Mouse (Mus musculus) gastrocnemius, adult 18-20 months (tissue): ENCODE results near the gene Gm20671. TPM values are rescaled to one million over a fixed set of nuclear protein-coding genes. Genes with fewer than 3 reads are reported as not detected.
"Not testable (repeated sequence)": the region's sequence is repeated elsewhere in the genome, so short reads cannot be mapped to it uniquely, and the experiment has no call there.

Experiments
- DNase-seq: peaks from one replicate; pipeline ENCODE4 v3.0.0; 2021; ENCODE audit warnings: low spot score
- total RNA-seq, 2 experiments: library from RNA; stranded (reverse); gene quantifications; 2 replicates each; pipeline ENCODE4 v1.2.3; 2021

Gm20671 gene
- total RNA-seq, 2 experiments from 2014 or later = 1.1 TPM; not detected in 1

DNA sequence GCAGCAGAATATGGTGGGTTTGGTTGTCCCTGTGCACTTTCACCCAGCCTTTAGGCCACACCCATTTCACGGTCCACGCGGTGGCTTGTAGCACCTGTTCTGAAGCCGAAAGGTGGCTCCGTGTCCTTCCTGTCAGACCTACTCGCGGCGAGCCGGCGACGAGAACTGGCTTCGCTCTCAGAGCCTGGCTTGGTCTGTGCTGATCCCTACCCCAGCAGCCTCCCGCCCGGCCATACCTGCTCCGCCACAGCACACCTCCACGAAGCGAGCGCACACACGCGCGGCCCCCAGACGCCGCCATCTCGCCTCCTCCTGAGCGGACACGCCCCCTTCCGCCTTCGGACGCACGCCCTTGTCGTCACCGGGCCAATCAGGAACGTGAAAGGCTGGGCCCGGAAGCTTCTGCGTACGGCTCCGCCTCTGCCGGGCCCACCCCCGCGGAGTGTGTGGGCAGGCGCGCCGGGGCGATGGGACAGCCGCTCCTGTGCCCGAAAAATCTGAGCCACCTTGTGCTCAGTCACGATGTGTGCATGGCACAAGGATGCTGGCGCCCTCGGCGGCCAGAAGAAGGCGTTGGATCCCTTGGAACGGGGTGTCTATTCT, 41.5 kb downstream of the Gm20671 start, which contains the start of gene Pisd:
Gene Pisd, minus strand, starts transcription at position 334 of the 603 bp plus-strand sequence.
- DNase-seq = peak; percentile 95

DNA sequence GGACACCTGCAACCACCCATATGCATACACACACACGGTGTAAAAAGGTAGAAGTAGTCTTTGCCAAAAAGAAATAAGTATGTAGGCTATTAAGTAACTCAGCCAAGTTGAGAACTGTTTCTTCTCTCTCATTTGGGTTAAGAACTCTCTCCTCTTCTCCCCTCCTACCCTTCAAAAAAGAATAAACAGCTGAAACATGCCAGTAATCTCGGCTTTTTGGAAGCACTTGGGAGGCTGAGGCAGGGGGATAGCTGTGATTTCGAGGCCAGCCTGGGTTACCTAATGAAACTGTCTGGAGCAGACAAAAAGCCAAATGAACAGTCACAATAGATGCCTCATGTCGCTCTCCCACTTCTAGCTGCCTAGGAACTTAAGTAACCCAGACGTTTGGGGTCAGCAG, 42.2 kb downstream of the Gm20671 start:
- no peak for DNase-seq

DNA sequence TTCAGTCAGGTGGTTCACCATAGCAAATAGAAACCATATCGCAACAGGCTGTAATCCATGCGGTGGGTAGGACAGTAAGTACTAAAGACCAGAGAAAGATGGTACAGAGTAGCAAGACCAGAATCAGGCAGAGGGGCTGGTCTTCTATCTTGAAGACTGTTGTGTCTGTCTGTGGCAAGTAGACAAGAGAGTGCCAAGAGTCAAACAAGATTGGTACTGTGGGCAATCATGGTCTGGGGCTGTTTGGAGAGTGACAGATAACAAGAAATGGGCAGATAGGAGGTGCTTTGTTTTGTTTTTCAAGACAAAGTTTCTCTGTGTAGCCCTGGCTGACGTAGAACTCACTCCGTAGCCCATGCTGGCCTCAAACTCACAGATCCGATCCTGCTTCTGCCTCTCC, 45.3 kb downstream of the Gm20671 start:
- no peak for DNase-seq

- no peak for DNase-seq
Observed at GRCm38 (mm10) chr5:32778168-32778567, 48.7 kb downstream of the Gm20671 start.

GRCm38 (mm10) chr5:32772361-32772760, 54.5 kb downstream of the Gm20671 start:
- no peak for DNase-seq

DNA sequence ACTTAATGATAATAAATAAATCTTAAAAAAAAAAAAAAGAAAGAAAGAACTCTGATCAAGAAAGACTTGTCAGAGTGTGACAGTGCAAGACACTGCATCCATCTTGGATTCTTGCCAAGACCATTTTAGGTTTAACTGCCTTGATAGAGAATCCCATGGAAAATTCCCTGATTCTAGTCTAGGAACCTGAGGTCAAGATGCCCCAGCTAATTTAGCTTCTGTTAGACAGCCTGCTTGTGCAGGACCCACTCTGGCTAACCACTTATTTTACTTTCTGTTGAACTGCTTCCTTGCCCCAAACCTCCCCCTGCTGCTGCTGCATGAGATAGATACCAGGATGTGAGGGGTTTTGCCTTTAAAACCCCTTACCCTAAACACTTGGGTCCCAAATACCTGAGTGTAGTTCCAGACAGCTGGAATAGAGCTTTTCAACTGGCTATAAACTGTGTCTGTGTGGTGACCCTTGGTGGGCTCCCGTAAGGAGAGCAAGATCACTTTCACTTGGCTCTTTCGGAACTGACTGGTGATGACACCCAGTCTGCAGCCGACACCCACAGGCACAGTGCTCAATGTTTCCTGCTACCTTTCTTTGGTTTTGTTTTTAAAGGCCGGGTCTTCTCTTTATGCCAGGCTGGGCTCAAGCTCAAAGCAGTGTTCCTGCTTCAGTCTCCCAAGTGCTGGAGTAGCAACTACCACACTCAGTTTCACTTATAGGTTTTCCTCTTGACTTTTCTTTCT, 59.1 kb downstream of the Gm20671 start:
- no peak for DNase-seq

GRCm38 (mm10) chr5:32767004-32767403, 59.9 kb downstream of the Gm20671 start:
- no peak for DNase-seq

DNA sequence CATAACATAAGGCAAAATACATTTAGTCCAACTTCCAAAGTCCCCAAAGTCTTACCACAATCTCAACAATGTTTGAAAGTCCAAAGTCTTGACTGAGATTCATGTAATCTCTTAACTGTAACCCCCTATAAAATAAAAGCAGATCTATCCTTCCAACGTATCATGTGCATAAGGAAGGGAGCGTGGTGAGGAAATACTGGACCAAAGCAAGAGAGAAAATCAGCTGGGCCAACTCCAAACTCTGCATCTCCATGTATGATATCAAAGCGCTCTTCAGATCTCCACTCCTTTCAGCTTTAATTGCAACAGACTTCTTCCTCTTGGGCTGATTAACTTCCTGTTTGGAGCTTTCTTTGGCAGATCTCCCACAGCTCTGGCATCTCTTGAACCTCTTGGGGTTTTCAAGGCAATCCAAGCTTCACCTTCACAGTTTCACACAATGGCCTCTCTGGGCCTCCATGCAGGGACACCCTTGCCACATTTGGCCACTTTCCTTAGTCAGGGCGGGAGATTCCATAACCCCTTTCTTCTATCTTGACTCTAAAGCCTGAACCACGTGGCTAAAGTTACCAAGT, 65.3 kb downstream of the Gm20671 start:
- DNase-seq = no peak

GRCm38 (mm10) chr5:32760787-32761186, 66.1 kb downstream of the Gm20671 start:
- no peak for DNase-seq

DNA sequence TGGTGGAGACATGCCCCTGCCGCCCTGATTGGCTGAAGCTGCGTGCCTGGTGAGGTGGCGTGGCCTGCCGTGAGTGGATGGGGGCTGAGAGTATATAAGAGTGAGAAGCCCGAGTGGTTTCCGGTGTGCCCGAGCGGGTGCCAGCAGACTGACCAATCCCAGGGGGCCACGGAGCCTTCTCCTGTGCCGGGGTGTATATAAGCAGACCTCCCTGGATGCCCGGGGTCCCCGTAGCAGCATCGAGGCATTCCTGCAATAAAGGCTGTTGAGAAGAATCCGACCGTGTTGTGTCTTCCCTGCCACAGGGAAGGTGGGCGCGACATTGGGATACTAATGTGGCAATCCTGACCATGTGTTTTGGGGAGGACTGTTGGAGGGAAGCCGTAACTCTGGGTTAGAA, 66.6 kb downstream of the Gm20671 start:
- DNase-seq = not testable (repeated sequence)

DNA sequence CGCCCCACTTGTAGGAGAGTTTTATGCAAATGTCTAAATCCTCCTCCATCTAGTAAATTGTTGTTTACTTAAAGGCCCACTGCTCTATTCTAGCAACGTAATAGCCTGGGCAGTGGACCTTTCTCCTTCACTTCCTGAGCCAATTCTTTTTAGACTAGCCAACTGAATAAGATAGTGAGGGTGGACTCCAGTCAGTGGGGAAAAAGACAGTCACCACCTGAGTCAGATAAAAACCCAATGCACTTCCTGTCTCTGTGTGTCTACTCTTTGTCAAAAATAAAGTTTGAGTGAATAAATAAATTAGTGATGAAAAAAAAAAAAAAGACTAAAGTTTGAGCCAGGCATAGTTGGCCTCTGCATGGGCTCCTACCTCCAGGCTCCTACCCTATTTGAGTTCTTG, 67.2 kb downstream of the Gm20671 start:
- no peak for DNase-seq

GRCm38 (mm10) chr5:32756141-32756540, 70.8 kb downstream of the Gm20671 start:
- DNase-seq = no peak

DNA sequence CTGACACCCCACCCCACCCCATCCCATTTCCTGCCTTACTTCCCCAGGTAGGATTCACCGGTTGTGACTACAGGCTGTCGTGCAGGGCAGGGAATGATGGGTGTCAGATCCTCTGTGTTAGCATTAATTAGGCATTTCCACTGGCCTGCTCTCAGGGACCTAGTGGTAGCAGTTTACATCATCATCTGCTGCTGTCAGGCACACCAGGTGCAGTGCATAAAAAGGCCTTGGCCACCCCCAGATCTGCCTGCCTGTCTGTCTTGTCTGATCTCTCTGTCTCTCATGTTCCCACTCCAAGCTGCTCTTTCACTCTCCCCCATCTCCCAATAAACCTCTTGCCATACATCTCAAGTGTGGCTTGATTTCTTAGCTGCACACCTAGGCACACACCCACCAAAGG, 75.2 kb downstream of the Gm20671 start:
- DNase-seq = no peak

DNA sequence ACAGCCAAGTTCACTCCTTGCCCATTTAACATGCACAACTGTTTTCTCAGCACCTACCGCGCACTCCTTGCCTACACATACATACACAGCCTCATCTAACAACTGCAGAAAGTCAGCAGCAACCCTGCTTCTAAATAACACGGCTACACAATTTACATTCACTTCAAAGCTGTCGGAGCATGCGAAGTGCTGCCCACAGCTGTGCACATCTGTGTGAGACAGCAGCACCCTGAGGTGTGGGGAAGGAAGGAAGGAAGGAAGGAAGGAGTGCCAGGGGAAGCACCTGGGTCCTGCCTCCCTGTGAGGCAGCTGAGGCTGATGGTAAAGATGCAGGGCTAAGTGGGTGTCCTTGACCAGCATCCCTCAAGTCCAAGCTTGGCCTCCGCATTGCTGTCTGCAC, 78.0 kb downstream of the Gm20671 start:
- DNase-seq = no peak

- peak; percentile 65 for DNase-seq
Observed at GRCm38 (mm10) chr5:32747650-32748375, 79.1 kb downstream of the Gm20671 start.

- peak; percentile 87 for DNase-seq
Observed at GRCm38 (mm10) chr5:32745705-32746655, 80.9 kb downstream of the Gm20671 start.

DNA sequence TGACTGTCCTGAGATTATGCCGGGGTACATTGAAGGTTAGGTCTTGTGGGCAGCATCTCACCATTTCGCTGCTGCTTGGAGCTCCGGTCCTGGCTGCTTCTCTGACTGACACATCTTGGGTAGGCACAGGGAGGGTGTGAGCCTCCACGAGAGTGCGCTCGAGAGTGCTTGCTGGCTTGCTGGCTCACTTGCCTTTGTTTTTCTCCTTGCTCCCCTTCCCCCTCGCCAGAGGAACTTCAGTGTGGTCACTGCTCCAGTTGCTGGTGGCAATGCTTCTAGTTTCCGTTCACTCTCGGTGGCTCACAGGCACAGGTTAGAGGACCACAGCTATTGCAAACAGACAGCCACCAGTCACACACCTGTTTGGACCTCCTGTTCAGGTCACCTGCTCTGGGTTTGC, 84.8 kb downstream of the Gm20671 start:
- no peak for DNase-seq

GRCm38 (mm10) chr5:32741377-32741776, 85.5 kb downstream of the Gm20671 start:
- not testable (repeated sequence) for DNase-seq

- DNase-seq = not testable (repeated sequence)
Observed at GRCm38 (mm10) chr5:32740850-32741249, 86.1 kb downstream of the Gm20671 start.

- DNase-seq = no peak
Observed at GRCm38 (mm10) chr5:32740138-32740537, 86.8 kb downstream of the Gm20671 start.

- not testable (repeated sequence) for DNase-seq
Observed at GRCm38 (mm10) chr5:32736770-32737169, 90.1 kb downstream of the Gm20671 start.
